Mouse (Mus musculus): ENCODE measurements around the gene Chl1.

The Chl1 gene

GRCm38 (mm10) chr6:103543753-103544152, 33.4 kb downstream of the Chl1 start:
- no peak for DNase-seq

- no peak for DNase-seq
These were observed 35.9 kb downstream of the Chl1 start for GRCm38 (mm10) chr6:103546314-103546713.

GRCm38 (mm10) chr6:103549929-103550328, 39.5 kb downstream of the Chl1 start:
- DNase-seq, result no peak

GRCm38 (mm10) chr6:103558037-103558893, 47.9 kb downstream of the Chl1 start:
- no peak for DNase-seq

GRCm38 (mm10) chr6:103558894-103559225, 48.5 kb downstream of the Chl1 start:
- DNase-seq, result no peak

GRCm38 (mm10) chr6:103559344-103559743, 49.0 kb downstream of the Chl1 start:
- no peak for DNase-seq

GRCm38 (mm10) chr6:103564811-103565210, 54.4 kb downstream of the Chl1 start:
- no peak for DNase-seq

- DNase-seq, result no peak
These were observed 56.9 kb downstream of the Chl1 start for GRCm38 (mm10) chr6:103567247-103567646.

GRCm38 (mm10) chr6:103572659-103573058, 62.3 kb downstream of the Chl1 start:
- DNase-seq, result no peak

GRCm38 (mm10) chr6:103584224-103584623, 73.8 kb downstream of the Chl1 start:
- DNase-seq, result no peak

- no peak for DNase-seq
These were observed 75.3 kb downstream of the Chl1 start for GRCm38 (mm10) chr6:103585667-103586066.

- DNase-seq, result no peak
These were observed 75.7 kb downstream of the Chl1 start for GRCm38 (mm10) chr6:103586081-103586480.

GRCm38 (mm10) chr6:103602070-103602469, 91.7 kb downstream of the Chl1 start:
- no peak for DNase-seq

- DNase-seq, result no peak
These were observed 100.3 kb downstream of the Chl1 start for GRCm38 (mm10) chr6:103610656-103611055.

GRCm38 (mm10) chr6:103612626-103613025, 102.2 kb downstream of the Chl1 start:
- no peak for DNase-seq

GRCm38 (mm10) chr6:103613714-103614113, 103.3 kb downstream of the Chl1 start:
- DNase-seq, result no peak

GRCm38 (mm10) chr6:103615924-103616602, 105.7 kb downstream of the Chl1 start:
- DNase-seq, result no peak

GRCm38 (mm10) chr6:103620880-103621279, 110.5 kb downstream of the Chl1 start:
- DNase-seq, result no peak

- no peak for DNase-seq
These were observed 111.8 kb downstream of the Chl1 start for GRCm38 (mm10) chr6:103622117-103622713.

GRCm38 (mm10) chr6:103632856-103633255, 122.5 kb downstream of the Chl1 start:
- DNase-seq, result no peak

GRCm38 (mm10) chr6:103656778-103657177, 146.4 kb downstream of the Chl1 start:
- DNase-seq, result no peak

GRCm38 (mm10) chr6:103659173-103659572, 148.8 kb downstream of the Chl1 start:
- DNase-seq, result no peak

- no peak for DNase-seq
These were observed 154.8 kb downstream of the Chl1 start for GRCm38 (mm10) chr6:103665206-103665605.

Measured in liver (tissue).